Mouse (Mus musculus) natural killer cell, adult 2 months (primary cell): ENCODE data around the gene Cideb.

Source experiments
- DNase-seq, 2 experiments: peaks; one replicate each; pipeline ENCODE4 v3.0.0; 2022; ENCODE audit warnings: low spot score in 2 of 2

Cideb gene

DNA sequence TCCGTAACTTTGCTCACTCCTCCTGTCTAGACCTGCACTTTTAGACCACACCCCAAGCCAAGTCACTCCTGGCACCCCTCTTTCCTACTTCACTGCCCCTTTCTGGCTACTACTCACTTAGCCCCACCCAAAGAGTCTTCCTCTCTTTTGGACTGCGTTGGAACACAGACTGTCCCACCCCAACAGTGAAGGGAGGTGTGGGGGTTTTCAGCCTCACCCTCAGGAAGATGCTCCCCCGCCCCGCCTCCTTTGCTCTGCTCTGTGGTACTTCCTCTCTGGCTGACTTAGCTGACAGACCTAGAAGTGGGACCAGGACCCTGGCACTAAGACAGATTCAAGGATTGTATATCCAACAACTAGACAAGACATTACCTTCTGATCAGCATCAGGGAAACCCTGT lies 7.4 kb upstream of the Cideb start, which contains the start of gene Ltb4r1:
Gene Ltb4r1 (plus strand): TSS at position 267 of the 400 bp plus-strand sequence.
- no peak for DNase-seq

DNA sequence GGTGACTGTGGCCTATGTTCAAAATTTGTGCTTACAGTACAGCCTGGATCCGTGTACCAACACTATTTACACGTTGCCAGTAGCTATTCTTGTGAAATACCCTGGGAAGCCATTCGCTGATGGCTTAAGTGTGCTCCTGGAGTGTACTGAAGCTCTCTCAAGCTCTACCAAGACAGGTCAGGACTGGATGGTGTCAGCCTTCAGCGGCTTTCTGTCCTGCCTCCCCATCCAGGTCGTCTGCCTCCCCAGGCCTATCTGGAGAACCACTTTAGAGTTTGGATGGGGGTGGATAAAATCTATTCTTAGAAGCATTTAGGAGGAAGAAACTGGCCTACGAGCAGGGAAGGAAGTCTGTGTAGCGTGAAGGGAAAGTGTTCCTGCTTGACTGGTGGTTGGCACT lies 4.9 kb upstream of the Cideb start:
- no peak for DNase-seq

GRCm38 (mm10) chr14:55762001-55762821 lies 4.0 kb upstream of the Cideb start:
- DNase-seq = no peak

GRCm38 (mm10) chr14:55761163-55761562 lies 2.9 kb upstream of the Cideb start, which contains the start of gene Ltb4r2:
Gene Ltb4r2, plus strand, starts transcription at chr14:55761428.
- DNase-seq = no peak

GRCm38 (mm10) chr14:55760156-55760555 lies 1.9 kb upstream of the Cideb start:
- DNase-seq = peak; percentile 83 to 90

- no peak for DNase-seq
These were observed 692 bp downstream of the Cideb start for GRCm38 (mm10) chr14:55757566-55757965.

DNA sequence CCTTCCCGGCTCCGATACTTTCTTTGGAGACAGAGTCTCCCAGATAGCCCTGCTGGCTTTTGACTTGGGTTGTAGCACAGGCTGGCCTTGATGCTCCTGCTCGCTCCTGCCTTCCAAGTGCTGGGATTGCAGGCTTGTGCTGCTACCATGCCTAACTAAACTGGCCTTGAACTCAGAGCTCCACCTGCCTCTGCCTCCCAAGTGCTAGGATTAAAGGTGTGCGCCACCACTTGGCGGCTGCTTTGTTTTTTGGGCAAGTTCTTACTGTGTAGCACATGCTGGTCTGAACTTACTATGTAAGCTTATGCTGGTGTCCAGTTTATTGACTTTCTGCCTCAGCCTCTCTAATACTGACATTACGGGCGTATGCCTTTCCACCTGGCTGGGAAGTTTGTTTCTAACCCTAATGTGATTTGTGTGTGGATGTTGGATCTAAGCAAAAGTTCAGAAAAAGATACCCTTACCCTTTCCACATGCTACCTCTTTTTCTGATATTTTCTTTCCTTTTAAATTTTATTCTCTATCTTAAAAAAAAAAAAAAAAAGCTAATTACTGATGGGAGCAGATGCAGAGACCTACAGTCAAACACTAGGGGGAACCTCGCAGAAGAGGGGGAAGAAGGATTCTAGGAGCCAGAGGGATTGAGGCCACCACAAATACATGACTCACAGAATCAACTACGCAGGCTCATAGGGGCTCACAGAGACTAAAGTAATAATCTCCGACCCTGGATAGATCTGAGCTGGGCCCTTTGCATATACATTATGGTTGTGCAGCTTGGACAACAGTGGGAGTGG lies 11.0 kb downstream of the Cideb start:
- DNase-seq = no peak

- DNase-seq = no peak
These were observed 12.4 kb downstream of the Cideb start for GRCm38 (mm10) chr14:55745861-55746237.

- peak; percentile 78 to 82 for DNase-seq
These were observed 12.9 kb downstream of the Cideb start, which contains the start of the genes Dhrs1 and Nop9 for GRCm38 (mm10) chr14:55745180-55745860. Gene Dhrs1, minus strand, starts transcription at chr14:55745690. Gene Nop9, plus strand, starts transcription at chr14:55745693.

- DNase-seq = peak; percentile 84 to 89
These were observed 14.5 kb downstream of the Cideb start for GRCm38 (mm10) chr14:55743711-55744110.

- no peak for DNase-seq
These were observed 21.1 kb downstream of the Cideb start for GRCm38 (mm10) chr14:55737086-55737687.

GRCm38 (mm10) chr14:55735758-55736157 lies 22.5 kb downstream of the Cideb start:
- DNase-seq = no peak

DNA sequence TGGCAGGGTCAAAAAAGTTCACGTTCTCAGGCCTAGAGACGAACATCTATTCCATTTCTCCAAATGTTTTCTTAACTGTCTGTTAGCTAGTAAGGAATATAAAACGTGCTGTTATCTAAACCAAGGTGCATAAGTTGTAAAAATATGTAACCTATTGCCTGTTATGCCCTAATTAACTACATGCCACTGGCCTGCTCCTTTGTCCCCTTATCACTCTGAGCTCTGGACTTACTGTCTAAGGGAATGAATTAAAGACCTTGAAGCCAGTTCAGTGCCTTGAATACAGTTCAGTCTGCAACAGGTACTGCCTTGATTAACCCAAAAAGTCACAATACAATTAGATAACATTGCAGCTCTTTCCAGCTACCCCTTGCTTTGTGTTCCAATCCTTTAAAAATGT lies 22.9 kb downstream of the Cideb start:
- DNase-seq = no peak

GRCm38 (mm10) chr14:55734869-55735268 lies 23.4 kb downstream of the Cideb start:
- no peak for DNase-seq

GRCm38 (mm10) chr14:55733889-55734288 lies 24.4 kb downstream of the Cideb start:
- DNase-seq = no peak

GRCm38 (mm10) chr14:55730531-55731032 lies 27.7 kb downstream of the Cideb start:
- no peak for DNase-seq

DNA sequence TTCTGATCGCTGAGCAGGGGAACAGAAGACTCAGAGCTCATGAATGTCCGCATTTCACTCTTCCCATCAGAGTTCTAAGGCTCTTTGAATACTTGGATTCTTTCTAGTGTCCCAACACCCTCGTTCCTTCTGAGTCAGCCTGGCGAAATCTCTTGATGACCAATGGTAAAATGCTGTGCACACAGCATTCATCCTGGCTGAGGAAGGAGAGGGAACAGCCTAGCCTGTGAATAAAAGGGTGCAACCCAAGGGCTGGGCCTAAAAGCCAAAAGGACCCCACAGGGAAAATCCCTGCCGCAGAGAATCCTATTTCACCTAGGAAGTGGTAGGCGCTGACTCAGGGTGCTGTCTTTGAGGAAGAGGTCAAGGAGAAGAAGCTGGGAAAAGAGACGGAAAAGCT lies 28.1 kb downstream of the Cideb start:
- DNase-seq = no peak

- no peak for DNase-seq
These were observed 30.2 kb downstream of the Cideb start for GRCm38 (mm10) chr14:55727889-55728685.

DNA sequence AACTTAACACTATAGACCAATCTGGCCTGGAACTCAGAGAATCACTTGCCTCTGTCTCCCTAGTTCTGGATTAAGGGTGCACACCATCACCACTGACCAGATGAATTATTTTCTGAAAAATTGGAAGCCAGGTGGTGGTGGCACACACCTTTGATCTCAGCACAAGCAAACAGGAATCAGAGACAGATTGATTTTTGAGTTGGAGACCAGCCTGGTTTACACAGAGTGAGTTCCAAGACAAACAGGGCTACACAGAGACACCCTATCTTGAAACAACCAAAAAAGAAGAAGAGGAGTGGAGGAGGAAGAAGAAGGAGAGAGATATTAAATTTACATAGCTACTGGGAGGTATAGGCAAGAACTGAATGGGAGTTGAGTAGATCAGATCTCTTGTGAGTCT lies 32.0 kb downstream of the Cideb start:
- no peak for DNase-seq

DNA sequence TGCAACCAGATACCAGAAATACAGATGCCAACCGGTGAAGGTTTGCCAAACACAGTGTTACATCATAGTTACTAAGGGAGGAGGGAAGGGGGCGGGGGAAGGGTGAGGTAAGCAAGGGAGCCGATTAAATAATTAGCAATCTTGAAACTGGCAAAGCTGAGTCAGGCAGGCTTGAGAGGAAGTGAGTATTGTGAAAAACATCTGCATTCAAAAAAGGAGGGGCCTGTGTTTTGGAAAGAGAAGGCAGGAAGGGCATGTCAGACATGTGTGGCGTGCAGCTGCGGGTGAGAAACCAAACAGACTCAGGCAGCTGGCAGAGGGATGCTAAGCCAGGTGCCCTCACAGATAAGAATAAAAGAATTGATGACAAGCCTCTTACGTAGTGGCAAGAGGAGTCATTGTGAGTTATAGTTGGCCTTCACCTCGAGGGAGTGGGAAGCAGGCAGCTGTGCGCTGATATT lies 33.8 kb downstream of the Cideb start:
- peak; percentile 85 to 88 for DNase-seq
